Mouse (Mus musculus): Measurements from ENCODE around the gene Aldh2. TPM values are rescaled to one million over a fixed set of nuclear protein-coding genes. Genes with fewer than 3 reads are reported as not detected.
"Not testable (repeated sequence)": the region's sequence is repeated elsewhere in the genome, so short reads cannot be mapped to it uniquely, and the experiment has no call there.

Aldh2 gene
- polyA plus RNA-seq, 1 experiment from 2014 or later, result 224 TPM

GRCm38 (mm10) chr5:121526526-121526925 is 67.1 kb downstream of the Aldh2 start:
- H3K27me3 ChIP-seq (ENCODE audit: control insufficient read depth, insufficient read depth, low read length), result no peaks in the 10 kb centered on the region
- H3K9ac ChIP-seq (ENCODE audit: low read length), result no peak overlapping the region
- H3K9me3 ChIP-seq (replicated peaks; ENCODE audit: control insufficient read depth, low read length), result no peaks in the 10 kb centered on the region
- no peak overlapping the region for H3K4me2 ChIP-seq (ENCODE audit: low read depth, low read length)
- no peak overlapping the region for H3K4me3 ChIP-seq (replicated peaks; ENCODE audit: low read length)
- no peaks in the 10 kb centered on the region for H3K4me1 ChIP-seq (ENCODE audit: control insufficient read depth, insufficient read depth, low read length)
- no peak overlapping the region for H3K27ac ChIP-seq (ENCODE audit: low read length)
- no peak for ATAC-seq (ENCODE audit: insufficient read depth, low FRiP score)
- peaks cover 57% of the 10 kb centered on the region for H3K36me3 ChIP-seq (ENCODE audit: control insufficient read depth, insufficient read depth, low read length)
- WGBS, result 85% methylated on average over 7 of the region's 7 CpGs

- Histone ChIP-seq H3K36me3 (ENCODE audit: control insufficient read depth, insufficient read depth, low read length) (peaks cover 54% of the 10 kb centered on the region), H3K27ac (ENCODE audit: low read length) (no peak overlapping the region), H3K9ac (ENCODE audit: low read length) (no peak overlapping the region), H3K4me2 (ENCODE audit: low read depth, low read length) (no peak overlapping the region), H3K27me3 (ENCODE audit: control insufficient read depth, insufficient read depth, low read length) (no peaks in the 10 kb centered on the region), H3K9me3 (replicated peaks; ENCODE audit: control insufficient read depth, low read length) (no peaks in the 10 kb centered on the region), H3K4me1 (ENCODE audit: control insufficient read depth, insufficient read depth, low read length) (no peaks in the 10 kb centered on the region), H3K4me3 (replicated peaks; ENCODE audit: low read length) (no peak overlapping the region)
- ATAC-seq (ENCODE audit: insufficient read depth, low FRiP score), result no peak
- WGBS, result 81% methylated on average over 14 of the region's 14 CpGs
Observed at GRCm38 (mm10) chr5:121525774-121526450, 67.7 kb downstream of the Aldh2 start.

GRCm38 (mm10) chr5:121519758-121520157 is 73.9 kb downstream of the Aldh2 start:
- H3K27me3 ChIP-seq (ENCODE audit: control insufficient read depth, insufficient read depth, low read length); H3K4me3 ChIP-seq (replicated peaks; ENCODE audit: low read length); H3K9me3 ChIP-seq (replicated peaks; ENCODE audit: control insufficient read depth, low read length); H3K9ac ChIP-seq (ENCODE audit: low read length); ATAC-seq (ENCODE audit: insufficient read depth, low FRiP score); H3K27ac ChIP-seq (ENCODE audit: low read length); H3K4me1 ChIP-seq (ENCODE audit: control insufficient read depth, insufficient read depth, low read length); H3K4me2 ChIP-seq (ENCODE audit: low read depth, low read length): not testable (repeated sequence)
- H3K36me3 ChIP-seq (ENCODE audit: control insufficient read depth, insufficient read depth, low read length), result peaks cover 23% of the 10 kb centered on the region; the same call in 1 of the 2 replicates
- 88% methylated on average over 11 of the region's 17 CpGs for WGBS

GRCm38 (mm10) chr5:121518983-121519382 is 74.6 kb downstream of the Aldh2 start:
- Histone ChIP-seq H3K9ac (ENCODE audit: low read length) (no peak overlapping the region), H3K27ac (ENCODE audit: low read length) (no peak overlapping the region), H3K4me2 (ENCODE audit: low read depth, low read length) (no peak overlapping the region), H3K36me3 (ENCODE audit: control insufficient read depth, insufficient read depth, low read length) (peaks cover 16% of the 10 kb centered on the region; the same call in 1 of the 2 replicates), H3K27me3 (ENCODE audit: control insufficient read depth, insufficient read depth, low read length) (no peaks in the 10 kb centered on the region), H3K4me1 (ENCODE audit: control insufficient read depth, insufficient read depth, low read length) (no peaks in the 10 kb centered on the region), H3K4me3 (replicated peaks; ENCODE audit: low read length) (no peak overlapping the region), H3K9me3 (replicated peaks; ENCODE audit: control insufficient read depth, low read length) (no peaks in the 10 kb centered on the region)
- 87% methylated on average over 9 of the region's 9 CpGs for WGBS
- ATAC-seq (ENCODE audit: insufficient read depth, low FRiP score), result no peak

Other genes starting within 250 kb of the Aldh2 start
- gene Trafd1, start 208.2 kb downstream of the Aldh2 start, polyA plus RNA-seq (2015; fragmentation: Nextera tagmentation; extraction: Ambion mirVana), result 74.7 and 77.1 TPM in 2 replicates
- 43.4 and 45.8 TPM in 2 replicates for gene Naa25, start 195.9 kb downstream of the Aldh2 start, polyA plus RNA-seq (2015; fragmentation: Nextera tagmentation; extraction: Ambion mirVana)
- 3.5 and 4.5 TPM in 2 replicates for gene Tmem116, start 141.9 kb downstream of the Aldh2 start, polyA plus RNA-seq (2015; fragmentation: Nextera tagmentation; extraction: Ambion mirVana)
- gene Erp29, start 141.3 kb downstream of the Aldh2 start, polyA plus RNA-seq (2015; fragmentation: Nextera tagmentation; extraction: Ambion mirVana), result 185 and 207 TPM in 2 replicates
- 0.10 TPM in 1 of 2 replicates, not detected in the other for gene Adam1b, start 90.4 kb downstream of the Aldh2 start, polyA plus RNA-seq (2015; fragmentation: Nextera tagmentation; extraction: Ambion mirVana)
- gene Adam1a, start 48.3 kb downstream of the Aldh2 start, polyA plus RNA-seq (2015; fragmentation: Nextera tagmentation; extraction: Ambion mirVana), result 0.81 and 1.3 TPM in 2 replicates
- 0.54 TPM in 1 of 2 replicates, not detected in the other for gene Gm42878, start 48.3 kb downstream of the Aldh2 start, polyA plus RNA-seq (2015; fragmentation: Nextera tagmentation; extraction: Ambion mirVana)
- 44.3 and 45.7 TPM in 2 replicates for gene Mapkapk5, start 47.9 kb downstream of the Aldh2 start, polyA plus RNA-seq (2015; fragmentation: Nextera tagmentation; extraction: Ambion mirVana)
- gene Acad12, start 25.1 kb upstream of the Aldh2 start, polyA plus RNA-seq (2015; fragmentation: Nextera tagmentation; extraction: Ambion mirVana), result 2.6 and 2.8 TPM in 2 replicates
- gene Acad10, start 66.7 kb upstream of the Aldh2 start, polyA plus RNA-seq (2015; fragmentation: Nextera tagmentation; extraction: Ambion mirVana), result 3.5 and 5.6 TPM in 2 replicates
- 29.5 and 34.5 TPM in 2 replicates for gene Brap, start 66.7 kb upstream of the Aldh2 start, polyA plus RNA-seq (2015; fragmentation: Nextera tagmentation; extraction: Ambion mirVana)
- gene Atxn2, start 117.5 kb upstream of the Aldh2 start, polyA plus RNA-seq (2015; fragmentation: Nextera tagmentation; extraction: Ambion mirVana), result 33.1 and 36.6 TPM in 2 replicates
- 8.3 and 8.8 TPM in 2 replicates for gene Sh2b3, start 243.8 kb upstream of the Aldh2 start, polyA plus RNA-seq (2015; fragmentation: Nextera tagmentation; extraction: Ambion mirVana)